Mouse (Mus musculus): Measurements from ENCODE around the gene 6030445D17Rik. TPM values are rescaled to one million over a fixed set of nuclear protein-coding genes. Genes with fewer than 3 reads are reported as not detected.

6030445D17Rik gene
- under 1 TPM; 0.19 to 0.73 TPM for total RNA-seq (2021)

DNA sequence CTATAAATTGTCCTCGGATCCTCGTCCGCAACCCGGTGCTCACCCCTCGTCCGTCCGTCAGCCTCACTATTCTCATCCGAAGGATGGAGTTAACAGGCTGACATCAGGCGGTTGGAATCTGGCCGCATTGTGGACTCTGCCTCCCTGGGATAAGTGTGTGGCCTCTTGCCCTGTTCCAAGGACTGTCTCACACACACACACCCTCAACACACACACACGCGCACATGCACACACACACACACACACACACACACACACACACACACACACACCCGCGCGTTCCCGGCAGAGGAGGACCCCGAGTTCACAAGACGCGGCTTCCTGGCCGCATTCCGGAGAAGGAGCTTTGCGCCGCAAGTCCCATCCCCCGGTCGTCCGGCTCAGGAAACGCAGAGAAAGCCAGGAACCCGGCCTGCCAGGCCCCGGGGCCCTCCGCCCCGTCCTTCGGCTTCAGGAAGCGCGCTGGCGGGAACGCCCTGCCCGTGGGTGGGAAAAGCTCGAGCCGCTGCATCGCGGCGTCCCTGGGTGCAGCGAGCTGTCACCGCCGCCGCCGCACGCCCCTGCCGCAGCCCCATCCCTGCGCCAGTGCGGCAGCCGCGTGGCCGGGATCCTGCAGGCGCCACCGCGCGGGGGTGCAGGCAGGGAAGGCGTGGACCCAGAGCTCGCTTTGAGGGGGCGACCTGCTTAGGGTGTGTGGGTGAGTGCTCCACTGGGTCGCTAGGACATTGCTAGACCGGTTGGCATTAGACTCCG lies at the start of gene 6030445D17Rik:
Gene 6030445D17Rik (plus strand): TSS at position 165 of the 753 bp plus-strand sequence.
- intact Hi-C loops (cut with DNase I): no loop called here
- DNase-seq (ENCODE audit: extremely low spot score in 1 of 2, low spot score in 2 of 2): peak in 1 of 2 experiments; percentile 93

DNA sequence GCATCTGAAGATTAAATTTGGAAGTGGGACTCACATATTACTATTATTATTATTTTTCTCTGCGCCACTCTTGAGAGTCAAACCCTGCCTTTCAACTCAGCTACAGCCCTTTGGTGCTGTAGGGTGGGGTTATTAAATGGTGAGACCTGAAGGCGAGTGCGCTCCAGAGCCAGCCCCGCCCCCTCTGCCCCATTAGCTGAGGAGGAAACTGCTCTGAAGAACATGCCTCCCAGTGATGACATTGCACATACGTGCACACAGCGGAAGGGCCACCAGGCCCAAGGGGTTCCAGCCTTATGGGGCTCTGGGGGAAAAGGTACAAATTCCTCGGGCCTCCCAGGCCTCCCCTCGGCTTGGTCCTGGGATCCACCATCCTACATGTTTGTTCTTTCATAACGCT lies 46.6 kb upstream of the 6030445D17Rik start:
- no peak for DNase-seq (ENCODE audit: extremely low spot score in 1 of 2, low spot score in 2 of 2)
- intact Hi-C loops (cut with DNase I): no loop called here

DNA sequence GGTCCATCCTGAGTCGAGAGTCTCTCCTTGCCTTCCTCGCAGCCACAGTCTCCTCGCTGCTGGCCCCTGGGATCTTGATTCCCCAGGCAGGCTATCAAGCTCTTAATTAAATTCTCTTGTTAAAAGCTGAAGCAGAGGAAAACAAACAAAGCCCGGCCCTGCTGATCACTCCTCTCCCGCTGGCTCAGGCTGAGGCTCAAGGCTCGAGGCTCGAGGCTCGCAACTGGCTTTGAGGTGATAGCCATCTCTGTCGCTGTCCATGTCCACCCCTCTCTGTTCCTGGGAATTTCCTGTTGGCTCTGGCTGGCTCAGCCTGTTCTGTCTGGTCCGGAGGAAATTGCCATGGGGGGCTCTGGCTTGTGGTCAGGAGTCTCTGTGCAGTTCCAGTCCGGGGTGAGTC lies 43.1 kb upstream of the 6030445D17Rik start:
- intact Hi-C loops (cut with DNase I): no loop called here
- no peak for DNase-seq (ENCODE audit: extremely low spot score in 1 of 2, low spot score in 2 of 2)

DNA sequence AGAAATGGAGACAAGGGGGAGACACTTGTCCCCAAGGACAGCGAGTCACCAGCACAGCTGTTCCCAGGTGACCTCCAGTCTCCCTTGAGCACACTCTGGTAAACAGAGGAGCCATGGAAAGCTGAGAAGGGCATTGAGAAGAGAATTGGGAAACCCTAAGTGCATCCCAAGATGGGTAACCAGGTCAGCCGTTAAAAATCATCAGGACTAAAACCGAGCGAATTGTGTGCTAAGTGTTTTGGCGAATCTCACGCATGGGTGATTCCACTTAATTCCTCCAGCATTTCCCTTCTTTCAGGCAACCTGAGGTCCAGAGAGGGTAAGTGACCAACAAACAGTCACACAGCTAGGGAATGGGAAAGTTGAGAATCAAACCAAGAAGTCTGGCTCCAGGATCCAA lies 42.7 kb upstream of the 6030445D17Rik start:
- intact Hi-C loops (cut with DNase I): no loop called here

GRCm38 (mm10) chr4:136423224-136423623 lies 38.8 kb upstream of the 6030445D17Rik start, which contains the start of gene Htr1d:
Gene Htr1d, plus strand, starts transcription at chr4:136423524.
- DNase-seq (ENCODE audit: extremely low spot score in 1 of 2, low spot score in 2 of 2): no peak
- intact Hi-C loops (cut with DNase I): no loop called here

More for the DNA sequence above, 42.7 kb upstream of the 6030445D17Rik start:
- DNase-seq (ENCODE audit: extremely low spot score in 1 of 2, low spot score in 2 of 2): no peak

GRCm38 (mm10) chr4:136424120-136424999 lies 37.7 kb upstream of the 6030445D17Rik start:
- intact Hi-C loops (cut with DNase I): no loop called here
- DNase-seq (ENCODE audit: extremely low spot score in 1 of 2, low spot score in 2 of 2): peak in 1 of 2 experiments; percentile 42

DNA sequence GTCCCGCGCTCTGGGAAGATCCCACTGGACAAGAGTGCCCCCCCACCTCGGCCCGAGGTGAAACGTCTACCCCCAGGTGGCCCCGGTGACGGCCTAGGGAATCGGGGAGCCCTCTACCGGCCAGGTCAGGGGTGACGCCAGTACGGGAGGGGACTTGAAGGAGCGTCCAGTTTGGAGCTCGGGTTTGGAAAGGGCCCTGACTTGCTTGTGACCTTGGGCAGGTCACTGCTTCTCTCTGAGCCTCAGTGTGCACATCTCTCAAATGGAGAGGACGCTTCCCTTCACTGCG lies 37.1 kb upstream of the 6030445D17Rik start:
- intact Hi-C loops (cut with DNase I): no loop called here
- peak in 1 of 2 experiments; percentile 49 for DNase-seq (ENCODE audit: extremely low spot score in 1 of 2, low spot score in 2 of 2)

DNA sequence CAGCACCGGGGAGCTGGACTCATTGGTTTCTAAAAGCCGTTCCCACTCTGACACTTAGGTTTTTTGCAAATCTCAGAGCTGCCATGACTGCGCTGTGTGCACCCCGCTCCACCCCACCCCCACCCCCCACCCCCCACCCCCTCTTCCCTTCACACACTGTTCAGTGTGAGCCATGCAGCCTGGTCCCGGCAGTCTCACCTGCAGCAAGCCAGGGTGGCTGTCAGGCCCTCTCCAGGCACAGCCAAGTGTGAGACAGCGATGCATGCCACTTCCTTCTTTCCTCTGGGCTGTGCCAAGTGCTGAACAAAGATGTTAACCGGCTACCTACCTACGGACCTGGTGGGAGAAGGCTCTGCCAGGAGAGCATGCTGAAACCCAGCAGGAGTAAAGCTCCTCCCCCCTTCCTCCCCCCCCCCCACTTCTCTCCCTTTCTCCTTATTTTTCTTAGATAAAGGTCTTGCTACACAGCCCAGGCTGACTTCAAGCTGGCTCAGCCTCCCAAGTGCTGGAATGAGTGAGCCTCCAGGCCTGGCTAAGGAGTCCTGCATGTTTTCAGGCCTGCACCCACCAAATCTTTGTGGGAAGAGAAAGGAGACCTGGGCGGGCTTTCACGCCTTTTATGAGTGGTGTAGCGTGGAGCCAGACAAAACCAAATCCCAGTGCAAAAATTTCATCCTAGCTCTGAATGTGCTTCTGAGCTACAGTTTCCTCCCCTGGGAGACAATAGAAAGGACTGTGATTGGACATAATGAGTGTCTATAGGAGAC lies 31.3 kb upstream of the 6030445D17Rik start:
- intact Hi-C loops (cut with DNase I): no loop called here

GRCm38 (mm10) chr4:136431376-136431693 lies 30.7 kb upstream of the 6030445D17Rik start:
- peak; percentile 32 to 70 for DNase-seq (ENCODE audit: extremely low spot score in 1 of 2, low spot score in 2 of 2)
- intact Hi-C loops (cut with DNase I): no loop called here

More for the DNA sequence above, 31.3 kb upstream of the 6030445D17Rik start:
- no peak for DNase-seq (ENCODE audit: extremely low spot score in 1 of 2, low spot score in 2 of 2)

GRCm38 (mm10) chr4:136434029-136434428 lies 28.0 kb upstream of the 6030445D17Rik start:
- no peak for DNase-seq (ENCODE audit: extremely low spot score in 1 of 2, low spot score in 2 of 2)
- intact Hi-C loops (cut with DNase I): no loop called here

DNA sequence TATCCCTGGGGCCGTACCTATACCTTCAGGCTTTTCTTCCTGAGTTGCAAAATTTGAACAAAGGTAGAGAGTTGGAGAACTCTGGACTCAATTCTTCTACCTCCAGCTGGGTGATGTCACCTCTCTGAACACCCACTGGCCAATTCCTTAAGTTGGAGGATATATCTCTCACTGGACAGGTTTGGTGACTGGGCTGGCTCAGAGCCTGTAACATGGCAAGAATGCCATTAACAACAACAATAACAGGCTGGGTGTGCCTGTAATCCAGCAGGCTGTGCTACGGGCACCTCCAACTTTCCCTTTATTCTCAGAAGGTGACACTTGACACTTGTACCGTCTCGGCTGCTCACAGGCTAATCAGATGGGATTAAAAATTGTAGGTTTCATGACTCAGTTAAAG lies 22.9 kb upstream of the 6030445D17Rik start:
- intact Hi-C loops (cut with DNase I): no loop called here
- DNase-seq (ENCODE audit: extremely low spot score in 1 of 2, low spot score in 2 of 2): no peak

DNA sequence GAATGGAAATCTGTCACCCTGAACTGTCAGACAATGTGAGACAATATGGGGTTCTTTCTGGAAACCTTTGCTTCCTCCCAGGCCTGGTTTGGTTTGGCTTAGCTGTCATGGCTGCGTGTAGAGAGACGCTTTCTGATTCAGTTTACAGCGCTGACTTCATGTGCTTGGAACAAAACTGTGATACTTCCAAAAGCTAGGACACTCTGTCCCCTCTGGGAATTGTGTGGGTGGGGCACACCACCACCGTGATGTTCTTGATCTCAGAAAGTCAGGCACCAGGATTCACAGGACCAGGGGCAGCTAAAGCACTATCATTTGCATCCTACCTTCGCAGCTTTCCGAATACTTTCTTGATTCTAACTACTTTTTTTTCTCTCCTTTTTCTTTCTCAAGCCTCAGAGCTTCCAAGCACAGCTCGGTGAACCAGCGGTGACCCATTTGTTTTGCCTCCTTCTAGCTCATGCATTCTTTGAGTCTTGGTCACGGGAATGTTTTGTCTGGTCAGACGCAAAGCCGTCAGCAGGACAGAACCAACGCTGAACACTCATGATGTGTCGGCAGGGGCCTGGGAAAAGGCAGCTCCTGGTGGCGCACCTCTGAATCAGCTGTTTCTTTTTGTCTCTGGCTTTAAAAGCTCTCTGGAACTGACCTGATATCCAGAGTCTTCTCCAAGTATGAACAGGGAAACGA lies 20.6 kb upstream of the 6030445D17Rik start:
- intact Hi-C loops (cut with DNase I): no loop called here
- DNase-seq (ENCODE audit: extremely low spot score in 1 of 2, low spot score in 2 of 2): no peak

GRCm38 (mm10) chr4:136444561-136444960 lies 17.5 kb upstream of the 6030445D17Rik start:
- no peak for DNase-seq (ENCODE audit: extremely low spot score in 1 of 2, low spot score in 2 of 2)
- intact Hi-C loops (cut with DNase I): no loop called here

- no peak for DNase-seq (ENCODE audit: extremely low spot score in 1 of 2, low spot score in 2 of 2)
- intact Hi-C loops (cut with DNase I): no loop called here
Observed at GRCm38 (mm10) chr4:136449795-136450194, 12.3 kb upstream of the 6030445D17Rik start.

- DNase-seq (ENCODE audit: extremely low spot score in 1 of 2, low spot score in 2 of 2): no peak
- intact Hi-C loops (cut with DNase I): no loop called here
Observed at GRCm38 (mm10) chr4:136450271-136450670, 11.8 kb upstream of the 6030445D17Rik start.

DNA sequence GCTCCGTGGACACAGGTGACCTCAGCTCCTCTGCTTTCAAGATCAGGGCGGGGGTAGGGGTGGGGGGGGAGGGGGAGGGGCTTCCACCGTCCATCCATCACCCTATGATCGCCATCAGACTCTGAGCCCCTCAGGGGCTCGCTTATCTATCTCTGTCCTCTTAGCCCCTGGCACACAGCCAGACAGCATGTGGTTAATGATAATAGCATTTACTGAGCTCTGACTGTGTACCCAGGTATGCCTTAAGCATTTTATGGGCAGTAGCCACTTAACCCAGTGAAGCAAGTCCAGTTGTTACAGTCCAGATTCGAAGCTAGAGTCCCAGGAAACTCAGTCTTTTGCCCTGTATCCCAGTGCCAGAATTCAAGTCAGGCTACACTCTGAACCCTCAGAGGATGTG lies 10.5 kb upstream of the 6030445D17Rik start:
- intact Hi-C loops (cut with DNase I): no loop called here
- DNase-seq (ENCODE audit: extremely low spot score in 1 of 2, low spot score in 2 of 2): no peak

GRCm38 (mm10) chr4:136452286-136452685 lies 9.8 kb upstream of the 6030445D17Rik start:
- intact Hi-C loops (cut with DNase I): no loop called here
- DNase-seq (ENCODE audit: extremely low spot score in 1 of 2, low spot score in 2 of 2): no peak

GRCm38 (mm10) chr4:136452792-136453191 lies 9.3 kb upstream of the 6030445D17Rik start:
- intact Hi-C loops (cut with DNase I): no loop called here
- no peak for DNase-seq (ENCODE audit: extremely low spot score in 1 of 2, low spot score in 2 of 2)

GRCm38 (mm10) chr4:136454850-136455260 lies 7.2 kb upstream of the 6030445D17Rik start:
- intact Hi-C loops (cut with DNase I): loop anchor here (2.0 to 5.0 kb wide), 3 partner anchors 72 to 166 kb away; partner anchors contain the start of gene Kdm1a
- DNase-seq (ENCODE audit: extremely low spot score in 1 of 2, low spot score in 2 of 2): peak; percentile 76 to 80
